Mouse (Mus musculus): ENCODE results near the gene Btbd17. TPM values are rescaled to one million over a fixed set of nuclear protein-coding genes. Genes with fewer than 3 reads are reported as not detected.
A peak's percentile ranks its signal among the peaks of the same experiment; 100 is the strongest.

Gene Btbd17
- polyA plus RNA-seq (2015; fragmentation: Nextera tagmentation; extraction: Ambion mirVana): 0.07 and 0.13 TPM in 2 replicates

GRCm38 (mm10) chr11:114795848-114796322, at the start of gene Btbd17:
Gene Btbd17 (minus strand): TSS chr11:114795945.
- H3K36me3 ChIP-seq: no peaks in the 10 kb centered on the region
- no peaks in the 10 kb centered on the region for H3K9me3 ChIP-seq (replicated peaks)
- 17% methylated on average over 4 of the region's 4 CpGs for WGBS (ENCODE audit: insufficient replicate concordance)
- no peak within 1 kb of the TSS for H3K27ac ChIP-seq
- H3K27me3 ChIP-seq: peaks cover 42% of the 10 kb centered on the region
- H3K4me2 ChIP-seq: peak within 1 kb of the TSS; percentile 54
- peaks cover 22% of the 10 kb centered on the region for H3K4me1 ChIP-seq (replicated peaks)
- DNase-seq: no peak
- H3K9ac ChIP-seq: no peak within 1 kb of the TSS
- ATAC-seq (ENCODE audit: low read depth): no peak
- peak within 1 kb of the TSS; percentile 28 for H3K4me3 ChIP-seq (replicated peaks)

DNA sequence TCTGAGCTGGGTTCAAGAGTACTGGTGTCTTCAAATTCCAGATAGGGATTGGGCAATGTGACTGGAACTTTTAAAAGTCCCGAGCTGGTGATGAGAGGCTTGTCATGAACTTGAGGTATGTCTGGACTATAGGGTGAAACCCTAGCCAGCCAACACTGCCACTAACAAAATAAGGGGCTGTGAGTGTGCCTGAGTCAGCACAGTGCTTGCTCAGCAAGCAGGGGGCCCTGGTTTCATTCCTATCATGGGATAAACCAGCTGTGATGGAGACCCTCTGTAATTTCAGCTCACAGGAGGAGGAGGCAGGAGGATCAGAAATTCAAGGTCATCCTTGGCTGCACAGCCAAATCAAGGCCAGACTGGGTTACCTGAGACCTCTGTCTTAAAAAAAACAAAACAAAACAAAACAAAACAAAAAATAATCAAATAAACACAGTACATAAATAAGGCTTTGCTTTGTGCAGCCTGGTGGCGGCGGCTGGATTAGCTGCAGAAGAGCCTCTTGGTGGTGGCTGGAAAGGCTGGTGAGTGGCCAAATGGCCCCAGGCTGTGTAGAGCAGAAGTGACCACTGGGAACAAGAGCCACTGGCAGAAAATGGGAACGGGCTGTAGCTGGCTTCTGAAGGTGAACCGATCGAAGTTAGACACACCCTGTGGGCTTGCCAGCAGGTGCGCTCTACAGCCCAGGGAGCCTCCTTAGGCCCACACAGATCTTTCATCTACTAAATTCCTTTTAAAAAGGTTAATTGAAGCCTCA, 48.9 kb upstream of the Btbd17 start:
- no peaks in the 10 kb centered on the region for H3K9me3 ChIP-seq (replicated peaks)
- ATAC-seq (ENCODE audit: low read depth): no peak
- no peaks in the 10 kb centered on the region for H3K36me3 ChIP-seq
- peaks cover 27% of the 10 kb centered on the region for H3K4me1 ChIP-seq (replicated peaks)
- H3K4me2 ChIP-seq: no peak overlapping the region
- H3K9ac ChIP-seq: no peak overlapping the region
- H3K4me3 ChIP-seq (replicated peaks): no peak overlapping the region
- peaks cover 14% of the 10 kb centered on the region for H3K27me3 ChIP-seq
- WGBS (ENCODE audit: insufficient replicate concordance): 63% methylated on average over 7 of the region's 7 CpGs
- H3K27ac ChIP-seq: no peak overlapping the region; the same call in 1 of the 2 replicates
- no peak for DNase-seq

GRCm38 (mm10) chr11:114843818-114844463, 48.2 kb upstream of the Btbd17 start:
- H3K4me3 ChIP-seq (replicated peaks): no peak overlapping the region
- ATAC-seq (ENCODE audit: low read depth) (peak; percentile 52), DNase-seq (no peak)
- H3K9ac ChIP-seq: no peak overlapping the region
- WGBS (ENCODE audit: insufficient replicate concordance): 5% methylated on average over 8 of the region's 8 CpGs
- no peak overlapping the region for H3K4me2 ChIP-seq
- no peak overlapping the region; the same call in 1 of the 2 replicates for H3K27ac ChIP-seq
- H3K36me3 ChIP-seq: no peaks in the 10 kb centered on the region
- no peaks in the 10 kb centered on the region for H3K9me3 ChIP-seq (replicated peaks)
- H3K27me3 ChIP-seq: peaks cover 7% of the 10 kb centered on the region
- peaks cover 23% of the 10 kb centered on the region for H3K4me1 ChIP-seq (replicated peaks)

DNA sequence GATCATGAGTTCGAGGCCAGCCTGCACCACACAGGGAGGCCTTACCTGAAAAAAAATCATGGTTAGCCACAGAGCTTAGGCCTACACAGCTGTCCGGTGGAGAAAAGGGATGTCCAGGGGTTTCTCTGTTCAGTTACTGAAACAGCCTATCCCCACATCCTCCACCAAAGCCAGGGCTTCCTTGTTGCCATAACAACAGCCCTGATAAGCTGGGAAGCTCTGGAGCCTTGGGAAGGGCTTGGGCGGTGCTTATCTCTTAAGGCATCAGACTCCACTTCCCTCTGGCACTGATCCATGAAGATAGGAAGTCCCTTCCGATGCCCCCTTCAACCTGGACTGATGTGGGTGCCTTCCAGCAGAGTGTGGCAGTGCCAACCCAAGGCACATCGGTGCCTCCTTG, 37.4 kb upstream of the Btbd17 start:
- Histone ChIP-seq H3K4me2 (no peak overlapping the region), H3K9ac (no peak overlapping the region), H3K36me3 (no peaks in the 10 kb centered on the region), H3K4me3 (replicated peaks) (no peak overlapping the region), H3K9me3 (replicated peaks) (no peaks in the 10 kb centered on the region), H3K4me1 (replicated peaks) (peaks cover 42% of the 10 kb centered on the region), H3K27me3 (no peaks in the 10 kb centered on the region), H3K27ac (no peak overlapping the region)
- 49% methylated on average over 5 of the region's 5 CpGs for WGBS (ENCODE audit: insufficient replicate concordance)
- no peak for ATAC-seq (ENCODE audit: low read depth)
- no peak for DNase-seq

DNA sequence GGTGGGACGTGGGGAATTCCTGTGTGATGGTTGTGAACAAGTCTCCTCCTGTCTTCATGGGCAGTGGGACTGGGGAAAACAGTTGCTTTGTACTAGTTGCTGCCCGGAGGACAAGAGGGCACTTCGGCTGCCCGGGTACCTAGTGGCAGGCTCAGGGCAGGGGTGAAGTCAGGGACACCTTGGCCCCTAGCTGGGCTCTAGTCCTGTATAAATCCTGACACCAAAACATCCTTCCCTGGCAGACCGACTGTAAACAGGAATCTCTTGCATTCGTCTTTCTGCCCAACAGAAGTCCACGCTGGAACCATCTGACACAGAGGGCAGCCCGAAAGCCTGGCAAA, 34.7 kb upstream of the Btbd17 start:
- H3K4me2 ChIP-seq: peak overlapping the region; percentile 68
- no peaks in the 10 kb centered on the region for H3K27me3 ChIP-seq
- H3K4me3 ChIP-seq (replicated peaks): peak overlapping the region; percentile 41; the same call in 1 of the 2 replicates
- 39% methylated on average over 8 of the region's 8 CpGs for WGBS (ENCODE audit: insufficient replicate concordance)
- H3K9ac ChIP-seq: peak overlapping the region; percentile 59; the same call in 1 of the 2 replicates
- H3K27ac ChIP-seq: peak overlapping the region; percentile 59
- DNase-seq (no peak), ATAC-seq (ENCODE audit: low read depth) (peak; percentile 17)
- no peaks in the 10 kb centered on the region for H3K9me3 ChIP-seq (replicated peaks)
- H3K4me1 ChIP-seq (replicated peaks): peaks cover 41% of the 10 kb centered on the region
- H3K36me3 ChIP-seq: no peaks in the 10 kb centered on the region

DNA sequence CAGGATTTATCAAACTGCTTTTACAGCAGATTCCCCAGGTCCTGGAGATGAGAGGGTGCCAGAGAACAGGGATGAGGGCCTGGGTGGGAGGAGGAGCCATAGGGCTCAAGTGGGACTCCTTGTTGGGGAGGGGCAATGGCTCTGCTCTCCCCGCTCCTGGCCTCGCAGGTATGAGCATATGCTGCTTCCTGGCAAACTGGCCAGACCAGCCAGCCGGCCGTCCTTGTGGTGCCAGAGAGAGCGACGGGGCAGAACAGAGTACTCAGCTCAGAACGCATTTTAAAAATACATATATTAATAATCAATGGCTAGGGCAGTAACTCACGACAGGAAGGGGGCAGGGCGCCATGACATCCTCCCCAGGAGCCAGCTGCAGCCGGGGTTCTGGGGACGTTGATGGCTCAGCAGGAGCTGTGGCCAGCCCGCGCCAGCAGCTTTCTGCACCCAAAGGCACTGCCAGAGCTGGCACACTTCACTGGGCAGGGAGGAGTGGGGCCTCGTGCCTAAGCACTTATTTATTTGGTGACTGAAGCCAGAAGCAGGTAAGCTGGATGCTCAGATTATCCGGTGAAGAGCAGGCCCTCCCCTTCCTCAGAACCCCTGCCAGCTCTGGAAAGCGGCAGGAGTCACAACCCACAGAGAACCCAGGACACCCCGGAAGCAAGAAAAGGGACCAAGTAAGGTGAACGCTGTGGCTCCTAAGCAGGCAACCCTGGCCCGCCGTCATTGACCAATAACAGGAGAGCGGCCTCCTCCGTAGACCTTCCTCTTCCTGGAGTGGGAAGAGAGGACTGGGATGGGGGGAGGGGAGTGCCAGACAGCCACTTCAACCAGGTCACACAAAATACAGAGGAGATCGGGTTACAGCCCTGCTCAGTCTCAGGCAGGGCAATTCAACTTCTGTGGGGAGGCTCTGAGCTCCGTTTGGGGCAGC, 34.0 kb upstream of the Btbd17 start:
- H3K4me2 ChIP-seq: peak overlapping the region; percentile 68
- peak overlapping the region; percentile 59 for H3K9ac ChIP-seq
- H3K4me1 ChIP-seq (replicated peaks): peaks cover 41% of the 10 kb centered on the region
- peak overlapping the region; percentile 59 for H3K27ac ChIP-seq
- peak; percentile 64 for ATAC-seq (ENCODE audit: low read depth)
- 14% methylated on average over 24 of the region's 24 CpGs for WGBS (ENCODE audit: insufficient replicate concordance)
- H3K4me3 ChIP-seq (replicated peaks): peak overlapping the region; percentile 41
- no peak for DNase-seq
- no peaks in the 10 kb centered on the region for H3K36me3 ChIP-seq
- H3K27me3 ChIP-seq: no peaks in the 10 kb centered on the region
- no peaks in the 10 kb centered on the region for H3K9me3 ChIP-seq (replicated peaks)

- Histone ChIP-seq H3K36me3 (no peaks in the 10 kb centered on the region), H3K27me3 (0 out of 2 replicates have a peak, but pooled peaks cover 3% of the 10 kb centered on the region), H3K9me3 (replicated peaks) (no peaks in the 10 kb centered on the region), H3K4me3 (replicated peaks) (no peak overlapping the region), H3K4me1 (replicated peaks) (peaks cover 39% of the 10 kb centered on the region), H3K4me2 (no peak overlapping the region), H3K27ac (peak overlapping the region; percentile 50; the same call in 1 of the 2 replicates), H3K9ac (no peak overlapping the region)
- DNase-seq (peak; percentile 40), ATAC-seq (ENCODE audit: low read depth) (peak; percentile 54)
- WGBS (ENCODE audit: insufficient replicate concordance): 10% methylated on average over 5 of the region's 5 CpGs
These were observed 30.9 kb upstream of the Btbd17 start for GRCm38 (mm10) chr11:114826686-114827085.

GRCm38 (mm10) chr11:114823199-114823725, 27.5 kb upstream of the Btbd17 start:
- Histone ChIP-seq H3K27ac (no peak overlapping the region), H3K4me2 (no peak overlapping the region), H3K4me1 (replicated peaks) (peaks cover 20% of the 10 kb centered on the region), H3K27me3 (0 out of 2 replicates have a peak, but pooled peaks cover 3% of the 10 kb centered on the region), H3K9ac (no peak overlapping the region), H3K9me3 (replicated peaks) (no peaks in the 10 kb centered on the region), H3K4me3 (replicated peaks) (no peak overlapping the region), H3K36me3 (no peaks in the 10 kb centered on the region)
- 48% methylated on average over 11 of the region's 11 CpGs for WGBS (ENCODE audit: insufficient replicate concordance)
- ATAC-seq (ENCODE audit: low read depth) (0 out of 2 replicates have a peak, but pooled peaks have one; percentile 10), DNase-seq (no peak)

- H3K36me3 ChIP-seq: no peaks in the 10 kb centered on the region
- peaks cover 20% of the 10 kb centered on the region for H3K4me1 ChIP-seq (replicated peaks)
- WGBS (ENCODE audit: insufficient replicate concordance): 73% methylated on average over 12 of the region's 12 CpGs
- DNase-seq: no peak
- H3K4me3 ChIP-seq (replicated peaks): no peak overlapping the region
- no peak overlapping the region for H3K9ac ChIP-seq
- ATAC-seq (ENCODE audit: low read depth): no peak
- no peak overlapping the region for H3K4me2 ChIP-seq
- H3K27ac ChIP-seq: no peak overlapping the region
- H3K27me3 ChIP-seq: 0 out of 2 replicates have a peak, but pooled peaks cover 3% of the 10 kb centered on the region
- no peaks in the 10 kb centered on the region for H3K9me3 ChIP-seq (replicated peaks)
These were observed 27.0 kb upstream of the Btbd17 start for GRCm38 (mm10) chr11:114822727-114823126.

DNA sequence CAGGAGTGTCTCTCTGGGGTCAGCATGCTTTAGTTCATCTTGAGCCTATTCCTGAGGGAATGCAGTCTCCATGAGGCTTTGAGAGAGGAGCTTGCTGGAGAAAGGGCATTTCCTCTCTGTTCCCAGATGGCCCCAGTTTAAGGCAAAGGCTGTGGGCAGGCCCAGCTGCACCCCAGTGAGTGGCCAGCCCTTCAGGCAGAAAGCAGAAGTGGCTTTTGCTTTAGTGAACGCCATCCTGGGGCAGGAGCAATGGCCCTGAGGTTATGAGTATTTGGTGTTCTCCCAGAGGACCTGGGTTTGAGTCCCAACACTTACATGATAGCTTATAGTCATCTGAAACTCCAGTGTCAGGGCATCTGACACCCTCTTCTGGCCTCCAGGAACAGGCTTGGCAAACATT, 25.6 kb upstream of the Btbd17 start:
- DNase-seq: no peak
- WGBS (ENCODE audit: insufficient replicate concordance): 25% methylated on average over 1 of the region's 1 CpGs
- Histone ChIP-seq H3K9me3 (replicated peaks) (no peaks in the 10 kb centered on the region), H3K9ac (no peak overlapping the region), H3K4me3 (replicated peaks) (no peak overlapping the region), H3K27me3 (0 out of 2 replicates have a peak, but pooled peaks cover 3% of the 10 kb centered on the region), H3K4me2 (no peak overlapping the region), H3K4me1 (replicated peaks) (peaks cover 10% of the 10 kb centered on the region), H3K36me3 (no peaks in the 10 kb centered on the region), H3K27ac (no peak overlapping the region)
- ATAC-seq (ENCODE audit: low read depth): no peak

Data from liver, embryonic 13.5 days (tissue).